Mouse (Mus musculus): ENCODE data around the gene Mark1.

Mark1 gene

GRCm38 (mm10) chr1:184999071-184999750, at the start of gene Mark1:
Gene Mark1 (minus strand): TSS chr1:184999570.
- DNase-seq (ENCODE audit: extremely low spot score, low read depth, low spot score): no peak

- DNase-seq (ENCODE audit: extremely low spot score, low read depth, low spot score): no peak
Measured at GRCm38 (mm10) chr1:185047516-185048247, 48.3 kb upstream of the Mark1 start.

DNA sequence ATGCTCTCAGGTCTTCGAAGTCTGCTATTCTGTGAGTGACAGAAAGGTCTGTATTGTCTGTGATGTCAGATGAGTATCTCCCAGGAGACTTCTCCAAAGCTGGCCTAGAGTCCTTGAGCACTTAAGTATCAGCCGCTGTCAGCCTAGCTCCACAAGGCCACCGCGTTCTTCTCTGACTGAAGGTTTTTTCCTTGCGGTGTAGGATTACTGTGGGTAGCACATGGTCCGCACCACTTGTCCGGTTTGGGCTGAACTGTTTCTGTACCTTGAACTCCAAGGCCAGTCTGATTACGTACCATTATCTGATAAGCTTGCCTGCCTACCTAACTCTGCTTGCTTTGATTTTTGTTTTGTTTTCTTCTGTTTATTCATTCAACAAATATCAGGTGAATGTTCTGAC, 47.1 kb upstream of the Mark1 start:
- no peak for DNase-seq (ENCODE audit: extremely low spot score, low read depth, low spot score)

DNA sequence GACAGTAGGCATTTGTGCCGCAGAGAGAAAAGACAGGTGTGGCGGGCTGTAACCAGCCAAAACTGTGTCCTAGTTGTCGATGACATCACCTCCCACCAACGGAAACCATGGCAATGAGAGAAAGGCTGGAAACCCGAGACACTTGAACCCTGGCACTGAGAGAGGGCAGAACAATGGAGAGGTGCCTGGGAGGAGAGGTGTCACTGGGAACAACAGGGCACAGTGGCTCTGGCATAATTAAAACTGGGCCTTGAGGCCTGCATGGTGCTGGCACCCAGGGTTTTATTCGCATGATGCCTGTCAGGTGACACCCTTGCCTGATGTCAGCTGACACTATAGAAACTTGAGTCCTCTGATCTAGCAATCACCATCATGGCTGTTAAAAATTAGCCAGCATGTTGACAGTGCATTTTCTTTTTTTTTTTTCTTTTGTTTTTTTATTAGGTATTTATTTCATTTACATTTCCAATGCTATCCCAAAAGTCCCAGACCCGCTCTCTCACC, 38.9 kb upstream of the Mark1 start:
- DNase-seq (ENCODE audit: extremely low spot score, low read depth, low spot score): no peak

GRCm38 (mm10) chr1:185030565-185030964, 31.2 kb upstream of the Mark1 start:
- DNase-seq (ENCODE audit: extremely low spot score, low read depth, low spot score): no peak

- no peak for DNase-seq (ENCODE audit: extremely low spot score, low read depth, low spot score)
Measured at GRCm38 (mm10) chr1:185020429-185021168, 21.2 kb upstream of the Mark1 start.

- no peak for DNase-seq (ENCODE audit: extremely low spot score, low read depth, low spot score)
Measured at GRCm38 (mm10) chr1:185012566-185012965, 13.2 kb upstream of the Mark1 start.

DNA sequence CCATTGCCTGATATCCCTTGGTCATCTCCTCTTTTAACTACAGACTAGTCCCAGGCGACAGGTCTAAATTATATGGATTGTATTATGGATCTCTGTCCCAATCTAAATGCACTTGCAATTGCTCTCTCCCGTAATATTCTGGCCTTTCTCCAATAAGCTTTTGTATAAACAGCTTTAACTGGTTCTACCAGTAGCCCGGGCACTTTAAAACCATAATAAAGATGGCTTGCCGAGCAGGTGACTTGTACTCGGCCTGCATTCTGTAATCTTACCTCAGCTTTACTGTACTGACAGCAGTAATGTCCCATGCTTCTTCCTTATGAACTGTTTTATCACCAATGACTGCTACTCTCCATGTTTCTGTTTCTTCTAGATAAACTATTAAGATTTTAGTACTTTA, 7.7 kb upstream of the Mark1 start:
- DNase-seq (ENCODE audit: extremely low spot score, low read depth, low spot score): no peak

DNA sequence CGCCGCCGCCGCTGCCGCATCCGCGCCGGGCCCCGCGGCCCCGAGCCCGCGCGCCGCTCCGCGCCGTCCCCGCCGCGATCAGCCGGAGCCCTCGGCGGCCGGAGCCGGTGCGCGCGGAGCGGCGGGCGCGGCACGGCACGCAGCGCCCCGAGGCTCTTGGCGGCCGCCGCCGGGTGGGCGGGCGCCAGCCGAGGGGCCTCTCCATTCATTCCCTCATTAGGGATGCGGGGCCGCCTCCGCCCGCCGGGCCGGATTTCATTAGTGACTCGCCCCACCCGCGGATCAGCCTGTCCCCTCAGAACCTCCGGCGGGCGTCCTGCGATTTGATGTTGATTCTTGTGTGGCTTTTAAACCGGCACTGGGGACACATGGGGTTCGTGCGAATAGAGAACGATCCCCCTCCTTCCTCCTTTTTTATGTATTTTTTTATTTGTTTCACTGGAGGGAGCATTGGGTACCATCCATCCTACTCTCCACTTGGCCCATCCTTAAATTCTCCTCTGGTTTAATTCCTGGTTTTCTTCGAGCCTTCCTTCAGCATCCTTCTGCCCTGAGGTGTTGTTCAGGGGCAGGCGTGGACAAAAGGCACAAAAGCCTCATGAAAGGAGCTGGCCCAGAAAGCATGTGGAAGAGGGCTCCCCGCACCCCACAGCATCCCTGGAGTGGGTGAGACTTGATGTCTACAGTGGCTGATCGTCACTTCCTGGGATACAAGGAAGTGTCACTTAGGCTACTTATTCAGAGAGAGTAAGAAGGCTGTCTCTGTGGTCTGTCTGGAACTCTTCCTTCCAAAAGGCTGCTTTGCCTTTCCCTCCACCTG, 620 bp upstream of the Mark1 start:
- no peak for DNase-seq (ENCODE audit: extremely low spot score, low read depth, low spot score)

DNA sequence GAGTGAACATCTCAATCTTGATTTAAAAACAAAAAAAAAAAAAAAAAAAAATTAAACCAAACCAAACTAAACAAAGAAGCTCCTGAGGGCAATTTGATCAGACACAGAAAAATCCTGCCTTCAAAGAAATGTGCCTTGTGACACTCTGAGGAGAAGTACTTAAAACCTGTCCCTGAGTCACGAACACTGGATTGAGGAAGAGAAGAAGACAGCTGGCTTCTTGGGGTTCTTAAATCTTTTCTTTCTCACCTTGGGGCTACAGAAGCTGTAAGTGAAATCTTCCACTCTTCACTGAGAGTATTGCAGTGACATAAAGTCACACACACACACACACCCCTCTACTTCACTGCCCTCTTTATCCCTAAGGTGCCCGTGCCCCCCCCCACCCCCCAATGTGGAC, 739 bp downstream of the Mark1 start:
- DNase-seq (ENCODE audit: extremely low spot score, low read depth, low spot score): no peak

DNA sequence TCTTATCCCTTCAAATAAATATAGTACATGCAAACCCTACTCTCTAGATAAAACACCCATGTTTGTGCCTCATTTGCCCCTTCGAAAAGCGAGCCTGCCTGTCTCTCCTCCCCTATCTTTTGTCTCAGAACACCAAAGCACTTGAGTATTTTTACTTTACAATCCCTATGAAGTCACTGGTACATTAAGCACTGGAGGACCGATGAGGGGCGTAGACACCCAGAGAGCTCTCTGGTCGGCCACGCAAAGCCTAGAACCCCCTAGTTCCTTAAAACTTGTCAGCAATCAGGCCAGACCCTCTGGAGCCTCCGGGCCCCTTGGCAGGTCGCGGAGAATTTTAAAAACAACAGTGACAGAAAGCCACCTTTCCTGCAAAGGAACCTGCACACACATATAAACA, 1.2 kb downstream of the Mark1 start:
- DNase-seq (ENCODE audit: extremely low spot score, low read depth, low spot score): no peak

GRCm38 (mm10) chr1:184997466-184997865, 1.9 kb downstream of the Mark1 start:
- DNase-seq (ENCODE audit: extremely low spot score, low read depth, low spot score): no peak

DNA sequence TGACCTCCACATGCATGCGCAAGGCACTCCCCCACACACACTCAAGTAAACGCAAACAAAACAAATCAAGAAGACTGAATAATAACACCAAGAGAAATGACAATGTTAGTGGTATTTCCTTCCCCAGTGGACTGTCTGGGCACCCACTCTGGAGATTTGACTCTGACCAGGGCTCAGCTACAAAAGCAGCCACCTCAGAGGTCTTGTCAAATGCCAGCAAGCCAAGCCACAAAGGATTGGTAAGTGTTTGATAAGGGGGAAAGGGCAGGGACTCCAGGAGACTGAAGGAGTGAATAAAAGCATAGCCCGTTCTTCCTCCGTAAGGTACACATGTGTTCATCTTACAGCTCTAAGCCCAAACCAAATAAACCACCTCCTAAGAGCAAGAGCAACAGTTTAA, 4.0 kb downstream of the Mark1 start:
- DNase-seq (ENCODE audit: extremely low spot score, low read depth, low spot score): no peak

GRCm38 (mm10) chr1:184991191-184991590, 8.2 kb downstream of the Mark1 start:
- DNase-seq (ENCODE audit: extremely low spot score, low read depth, low spot score): no peak

DNA sequence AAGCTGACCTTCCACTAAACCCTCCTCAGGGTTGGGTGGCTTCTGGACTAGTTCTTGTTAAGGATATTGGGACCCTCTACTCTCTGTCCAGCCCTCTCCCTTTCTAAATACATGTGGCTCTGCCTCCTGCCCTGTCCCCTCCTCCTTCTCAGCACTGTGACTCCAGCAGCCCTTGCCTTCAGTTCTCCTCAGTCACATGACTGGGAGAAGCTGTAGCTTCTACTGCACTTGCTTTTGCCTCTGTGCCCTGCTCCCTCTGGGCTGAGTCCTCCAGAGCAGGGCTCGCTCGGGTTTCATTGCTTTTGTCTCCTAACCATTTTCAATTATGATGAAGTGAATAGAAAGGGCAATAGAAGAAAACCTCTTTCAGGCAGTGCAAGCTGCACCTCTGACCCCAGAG, 12.6 kb downstream of the Mark1 start:
- no peak for DNase-seq (ENCODE audit: extremely low spot score, low read depth, low spot score)

DNA sequence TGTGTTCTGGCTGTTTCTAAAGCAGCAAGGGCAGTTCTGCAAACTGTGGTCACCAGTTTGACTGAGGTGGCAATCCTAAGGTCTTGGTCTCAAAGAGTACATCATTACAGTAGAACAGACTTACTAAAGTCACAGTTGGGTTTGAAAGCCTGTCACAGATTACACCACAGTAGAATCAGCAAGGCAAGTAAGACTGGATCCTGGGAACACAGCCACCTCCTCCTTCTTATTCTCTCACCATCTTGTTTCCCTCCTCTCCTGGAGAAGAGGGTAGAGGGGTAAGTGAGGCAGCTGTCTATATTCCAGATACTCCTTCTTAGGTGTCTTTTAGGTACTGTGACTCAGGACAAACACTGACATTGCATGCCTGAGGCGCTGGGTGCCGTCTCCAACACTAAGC, 14.6 kb downstream of the Mark1 start:
- no peak for DNase-seq (ENCODE audit: extremely low spot score, low read depth, low spot score)

DNA sequence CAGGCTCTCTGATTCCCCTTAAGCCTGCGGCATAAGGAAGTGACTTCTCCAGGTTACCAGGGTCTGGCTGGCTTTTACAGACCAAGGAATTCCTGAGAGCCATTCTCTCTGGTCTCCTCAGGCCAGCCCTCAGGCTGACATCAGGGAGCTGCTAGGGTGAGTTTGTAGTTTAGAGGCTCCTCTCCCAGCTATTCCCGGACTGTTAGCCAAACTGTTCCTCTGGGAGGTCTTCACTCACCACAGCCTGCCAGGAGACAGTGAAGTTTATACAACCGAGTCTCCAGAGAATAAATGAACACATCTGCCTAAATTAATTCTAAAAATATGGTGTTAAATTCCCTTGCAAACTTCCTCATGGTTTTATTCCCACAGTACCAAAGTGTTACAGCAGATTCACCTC, 15.6 kb downstream of the Mark1 start:
- no peak for DNase-seq (ENCODE audit: extremely low spot score, low read depth, low spot score)

DNA sequence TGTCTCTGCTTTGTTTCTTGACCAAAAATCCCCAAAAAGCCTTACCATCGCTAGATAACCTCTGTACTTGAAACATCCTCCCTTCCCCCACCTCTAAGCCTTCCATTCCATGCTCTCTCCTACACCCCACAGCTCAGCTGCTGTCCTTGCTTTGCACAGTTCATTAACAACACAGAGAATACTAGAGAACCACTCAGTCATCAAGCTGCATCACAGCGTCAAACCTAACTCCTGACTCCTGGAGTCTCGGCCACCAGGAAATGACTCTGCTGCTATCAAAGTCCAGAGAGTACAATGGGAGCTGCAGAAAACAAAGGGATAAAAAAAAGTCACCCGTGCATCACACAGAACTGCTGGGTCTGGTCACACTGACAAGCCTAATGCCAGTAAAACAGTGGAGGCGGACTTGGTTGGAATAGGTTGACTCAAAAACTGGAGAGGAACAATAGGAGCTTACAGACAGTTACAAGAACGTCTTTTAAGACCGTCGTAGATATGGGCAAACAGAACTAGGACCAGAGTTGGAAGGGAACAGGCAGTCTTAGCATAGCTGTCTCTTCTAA, 27.1 kb downstream of the Mark1 start:
- no peak for DNase-seq (ENCODE audit: extremely low spot score, low read depth, low spot score)

GRCm38 (mm10) chr1:184969374-184969773, 30.0 kb downstream of the Mark1 start:
- no peak for DNase-seq (ENCODE audit: extremely low spot score, low read depth, low spot score)

- DNase-seq (ENCODE audit: extremely low spot score, low read depth, low spot score): no peak
Measured at GRCm38 (mm10) chr1:184965682-184966360, 33.5 kb downstream of the Mark1 start.

All from hindlimb bud, embryonic 11.5 days (tissue).